Mouse (Mus musculus): ENCODE measurements around the gene Sgsh.

DNA sequence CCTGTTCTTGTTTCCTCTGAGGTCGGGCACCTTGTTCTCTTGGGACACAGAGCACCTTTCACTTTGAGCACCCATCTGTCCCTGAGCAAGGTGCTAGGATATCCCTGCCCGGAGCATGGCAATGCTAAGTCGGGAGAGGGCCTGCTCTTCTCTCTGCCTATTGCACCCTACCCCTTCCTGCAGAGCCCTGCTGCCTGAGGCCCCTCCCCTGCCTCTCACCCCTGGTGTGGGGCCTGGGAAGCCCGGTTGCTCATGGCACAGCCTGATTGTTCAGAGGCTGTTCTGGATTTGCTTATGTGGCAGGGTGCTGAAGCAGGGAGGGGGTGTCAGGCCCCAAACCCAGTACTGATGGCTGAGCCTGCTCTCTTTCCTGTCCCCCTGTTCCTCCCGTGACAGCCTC, 16.2 kb downstream of the Sgsh start:
- no peak for TF ChIP-seq POLR2A (IDR thresholded peaks at IDR 0.05; ENCODE audit: control insufficient read depth in 1 of 2, insufficient read depth in 1 of 2, low read depth in 1 of 2, low read length in 2 of 2, poor library complexity in 1 of 2)
- no peak for TF ChIP-seq MAFK (IDR thresholded peaks at IDR 0.05; ENCODE audit: borderline replicate concordance, low read depth, low read length)
- no peak for TF ChIP-seq MXI1 (IDR thresholded peaks at IDR 0.05; ENCODE audit: low read depth, low read length)
- no peak for TF ChIP-seq EP300 (IDR thresholded peaks at IDR 0.05; ENCODE audit: low read depth in 1 of 2, low read length in 2 of 2)
